Mouse (Mus musculus) spleen, adult 2 months (tissue): ENCODE data around the gene Nfe2.

Source experiments
- CTCF ChIP-seq: fragments of 200-500 bp; IDR thresholded peaks from 2 replicates; pipeline ENCODE4 v1.5.1; 2011; ENCODE audit warnings: mild to moderate bottlenecking, inconsistent platforms; ENCODE audit not compliant: insufficient read depth, insufficient read length, insufficient replicate concordance; ENCODE audit errors: extremely low read depth
- POLR2A ChIP-seq: fragments of 200-500 bp; IDR thresholded peaks from 2 replicates; pipeline ENCODE4 v1.6.1; 2011; ENCODE audit warnings: low read depth, low read length, inconsistent platforms

- TF ChIP-seq CTCF (no peak), POLR2A (no peak)
Measured at GRCm38 (mm10) chr15:103279750-103280149, 21.5 kb upstream of the Nfe2 start.
